8 mouse cellular contexts compared by ENCODE assay signal in the genomic region with DNA sequence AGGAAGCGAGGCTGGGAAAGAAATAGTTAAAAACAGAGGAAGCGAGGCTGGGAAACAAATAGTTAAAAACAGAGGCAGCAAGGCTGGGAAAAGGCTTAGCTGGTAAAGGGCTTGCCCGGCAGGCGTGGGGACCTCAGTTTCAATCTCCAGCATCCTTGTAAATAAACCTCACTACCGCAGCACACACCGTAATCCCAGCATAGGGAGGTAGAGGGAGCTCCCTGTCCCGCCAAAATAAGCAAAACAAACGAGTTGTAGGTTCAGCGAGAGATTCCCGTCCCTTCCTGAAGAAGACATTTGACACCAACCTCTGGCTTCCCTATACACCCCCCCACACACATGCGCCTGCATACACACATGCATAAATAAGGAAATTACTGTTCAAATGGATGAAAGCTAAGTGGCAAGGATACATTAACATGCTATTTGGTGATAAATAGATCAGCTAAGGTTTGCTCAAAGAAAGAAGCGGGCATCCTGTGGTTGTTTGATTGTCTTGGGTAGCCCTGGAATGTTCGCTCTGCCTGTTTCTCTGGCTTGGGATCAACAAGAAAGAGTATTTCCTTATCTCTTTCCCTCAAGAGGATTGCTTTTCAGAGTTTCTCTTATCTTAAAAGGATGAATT. TPM values are rescaled to one million over a fixed set of nuclear protein-coding genes. Genes with fewer than 3 reads are reported as not detected.
A peak's percentile ranks its signal among the peaks of the same experiment; 100 is the strongest.
DNase-seq lines count a peak whose midpoint lies in the region; ATAC-seq and TF ChIP-seq lines count a peak whose summit lies in the region.

No protein-coding gene starts in this region.

- DNase-seq in liver, adult 2 months (ENCODE audit: extremely low read depth, low read depth, low spot score) = peak; percentile 13
- DNase-seq in liver = no peak
- DNase-seq in embryonic facial prominence, embryonic 10.5 days (ENCODE audit: low spot score) = peak; percentile 67
- DNase-seq in stomach, postnatal 0 days (ENCODE audit: low spot score) = peak; percentile 30
- no peak for DNase-seq in layer of hippocampus, adult 9-11 months
- no peak for DNase-seq in T-cell, adult 2 months (ENCODE audit: low spot score)

- H3K9me3 ChIP-seq in embryonic facial prominence, embryonic 10.5 days = no peaks in the 10 kb centered on the region
- H3K9me3 ChIP-seq in hindbrain, embryonic 13.5 days = no peaks in the 10 kb centered on the region
- no peaks in the 10 kb centered on the region for H3K9me3 ChIP-seq in lung, embryonic 15.5 days
- no peaks in the 10 kb centered on the region for H3K9me3 ChIP-seq in stomach, postnatal 0 days (ENCODE audit: control insufficient read depth, low read length)

- peak; percentile 59; the same call in 1 of the 2 replicates for ATAC-seq in hindbrain, embryonic 13.5 days (ENCODE audit: low FRiP score)
- no peak for ATAC-seq in lung, embryonic 15.5 days (ENCODE audit: borderline replicate concordance, extremely low read depth, low FRiP score, low TSS enrichment)
- no peak for ATAC-seq in stomach, postnatal 0 days (ENCODE audit: low FRiP score, low TSS enrichment)

- no peak overlapping the region for H3K4me3 ChIP-seq in liver, adult 2 months (ENCODE audit: insufficient read depth, low read depth, low read length)
- peak overlapping the region; percentile 51 for H3K4me3 ChIP-seq in embryonic facial prominence, embryonic 10.5 days
- H3K4me3 ChIP-seq in hindbrain, embryonic 13.5 days = peak overlapping the region; percentile 34
- H3K4me3 ChIP-seq in lung, embryonic 15.5 days = peak overlapping the region; percentile 32
- no peak overlapping the region for H3K4me3 ChIP-seq in stomach, postnatal 0 days (ENCODE audit: low read depth, low read length)

- H3K27ac ChIP-seq in liver, adult 2 months (replicated peaks; ENCODE audit: insufficient read depth, low read depth, low read length) = no peak overlapping the region
- peak overlapping the region; percentile 68 for H3K27ac ChIP-seq in embryonic facial prominence, embryonic 10.5 days (replicated peaks)
- H3K27ac ChIP-seq in hindbrain, embryonic 13.5 days = 0 out of 2 replicates have a peak overlapping the region, but pooled peaks have one; percentile 18
- no peak overlapping the region for H3K27ac ChIP-seq in lung, embryonic 15.5 days
- no peak overlapping the region for H3K27ac ChIP-seq in stomach, postnatal 0 days (replicated peaks)

- H3K9ac ChIP-seq in liver, adult 2 months (ENCODE audit: low read depth, low read length) = no peak overlapping the region
- peak overlapping the region; percentile 60 for H3K9ac ChIP-seq in hindbrain, embryonic 13.5 days
- no peak overlapping the region for H3K9ac ChIP-seq in lung, embryonic 15.5 days
- H3K9ac ChIP-seq in stomach, postnatal 0 days (ENCODE audit: low read length) = no peak overlapping the region

- H3K79me2 ChIP-seq in liver, adult 2 months (ENCODE audit: control insufficient read depth, insufficient read depth, low read length) = no peaks in the 10 kb centered on the region

- TF ChIP-seq CTCF in liver, adult 2 months (IDR thresholded peaks at IDR 0.05; ENCODE audit: low read depth, low read length) = 0 out of 2 replicates have a peak, but pooled peaks have one; percentile 15
- TF ChIP-seq CTCF in stomach, postnatal 0 days (IDR thresholded peaks at IDR 0.05; ENCODE audit: low read depth) = peak; percentile 61

- H3K4me2 ChIP-seq in hindbrain, embryonic 13.5 days = peak overlapping the region; percentile 56
- peak overlapping the region; percentile 60 for H3K4me2 ChIP-seq in lung, embryonic 15.5 days
- H3K4me2 ChIP-seq in stomach, postnatal 0 days (replicated peaks; ENCODE audit: low read depth) = peak overlapping the region; percentile 44

- H3K36me3 ChIP-seq in liver, adult 2 months (ENCODE audit: control insufficient read depth, insufficient read depth, low read length) = no peaks in the 10 kb centered on the region
- H3K36me3 ChIP-seq in embryonic facial prominence, embryonic 10.5 days (replicated peaks) = no peaks in the 10 kb centered on the region
- H3K36me3 ChIP-seq in hindbrain, embryonic 13.5 days = no peaks in the 10 kb centered on the region
- H3K36me3 ChIP-seq in lung, embryonic 15.5 days = no peaks in the 10 kb centered on the region
- no peaks in the 10 kb centered on the region for H3K36me3 ChIP-seq in stomach, postnatal 0 days (ENCODE audit: control insufficient read depth, insufficient read depth, low read length)

- TF ChIP-seq EP300 in stomach, postnatal 0 days (optimal IDR thresholded peaks at IDR 0.05) = no peak

- no peak for TF ChIP-seq POLR2A in liver, adult 2 months (IDR thresholded peaks at IDR 0.05; ENCODE audit: extremely low read depth, insufficient read depth, low read length)

- H3K4me1 ChIP-seq in liver, adult 2 months (ENCODE audit: control insufficient read depth, insufficient read depth, low read length) = no peaks in the 10 kb centered on the region
- peaks cover 21% of the 10 kb centered on the region for H3K4me1 ChIP-seq in embryonic facial prominence, embryonic 10.5 days
- H3K4me1 ChIP-seq in hindbrain, embryonic 13.5 days (replicated peaks) = peaks cover 18% of the 10 kb centered on the region
- peaks cover 26% of the 10 kb centered on the region for H3K4me1 ChIP-seq in lung, embryonic 15.5 days
- no peaks in the 10 kb centered on the region; the same call in 1 of the 2 replicates for H3K4me1 ChIP-seq in stomach, postnatal 0 days (replicated peaks; ENCODE audit: control insufficient read depth, insufficient read depth)

- no peaks in the 10 kb centered on the region; the same call in 1 of the 2 replicates for H3K27me3 ChIP-seq in liver, adult 2 months (ENCODE audit: control insufficient read depth, insufficient read depth, low read length)
- no peaks in the 10 kb centered on the region for H3K27me3 ChIP-seq in embryonic facial prominence, embryonic 10.5 days (replicated peaks; ENCODE audit: low read depth, poor library complexity, severe bottlenecking)
- no peaks in the 10 kb centered on the region for H3K27me3 ChIP-seq in hindbrain, embryonic 13.5 days
- H3K27me3 ChIP-seq in lung, embryonic 15.5 days = no peaks in the 10 kb centered on the region
- no peaks in the 10 kb centered on the region for H3K27me3 ChIP-seq in stomach, postnatal 0 days (ENCODE audit: control insufficient read depth, insufficient read depth, low read length)

- 7% methylated on average over 13 of the region's 13 CpGs for WGBS in liver, adult 2 months
- 14% methylated on average over 13 of the region's 13 CpGs for WGBS in embryonic facial prominence, embryonic 10.5 days
- WGBS in hindbrain, embryonic 13.5 days = 18% methylated on average over 13 of the region's 13 CpGs
- 2% methylated on average over 13 of the region's 13 CpGs for WGBS in lung, embryonic 15.5 days
- WGBS in stomach, postnatal 0 days = 9% methylated on average over 13 of the region's 13 CpGs

RNA-seq across cellular contexts. Expression of a gene that starts 14.2 kb away (rescaled TPM):
- total RNA-seq in liver, adult 2 months (2014; rRNA removed) = 0.37 TPM in 1 of 2 replicates, not detected in the other
- 0.06 and 0.09 TPM in 2 replicates for polyA plus RNA-seq in liver, adult 2 months (2012; rRNA removed)
- not detected in 2 replicates for polyA plus RNA-seq in embryonic facial prominence, embryonic 10.5 days (2016; fragmentation: Nextera tagmentation; extraction: Ambion mirVana)
- not detected in 2 replicates for polyA plus RNA-seq in hindbrain, embryonic 13.5 days (2015; fragmentation: Nextera tagmentation; extraction: Ambion mirVana)
- polyA plus RNA-seq in lung, embryonic 15.5 days (2015; fragmentation: Nextera tagmentation; extraction: Ambion mirVana) = not detected in 2 replicates
- 0.40 and 0.42 TPM in 2 replicates for polyA plus RNA-seq in stomach, postnatal 0 days (2015; fragmentation: Nextera tagmentation; extraction: Ambion mirVana)

RNA-seq across cellular contexts. Expression of a gene that starts 25.2 kb away (rescaled TPM):
- total RNA-seq in liver, adult 2 months (2014; rRNA removed) = 93.6 and 117 TPM in 2 replicates
- polyA plus RNA-seq in liver, adult 2 months (2012; rRNA removed) = 17.4 and 19.8 TPM in 2 replicates
- polyA plus RNA-seq in embryonic facial prominence, embryonic 10.5 days (2016; fragmentation: Nextera tagmentation; extraction: Ambion mirVana) = 145 and 147 TPM in 2 replicates
- 128 and 130 TPM in 2 replicates for polyA plus RNA-seq in hindbrain, embryonic 13.5 days (2015; fragmentation: Nextera tagmentation; extraction: Ambion mirVana)
- polyA plus RNA-seq in lung, embryonic 15.5 days (2015; fragmentation: Nextera tagmentation; extraction: Ambion mirVana) = 115 and 119 TPM in 2 replicates
- polyA plus RNA-seq in stomach, postnatal 0 days (2015; fragmentation: Nextera tagmentation; extraction: Ambion mirVana) = 108 and 112 TPM in 2 replicates

Comparison
In these comparisons a context has a peak if more than half of its experiments do, and no peak if none do; other contexts are left out.
1. DNase-seq: peak in liver, adult 2 months (single experiment), embryonic facial prominence, embryonic 10.5 days (single experiment) and stomach, postnatal 0 days (single experiment); none in liver (single experiment), layer of hippocampus, adult 9-11 months (single experiment) and T-cell, adult 2 months (single experiment).
2. H3K27ac ChIP-seq: peak in embryonic facial prominence, embryonic 10.5 days (single experiment) and hindbrain, embryonic 13.5 days (single experiment); none in liver, adult 2 months (single experiment), lung, embryonic 15.5 days (single experiment) and stomach, postnatal 0 days (single experiment).
3. H3K4me3 ChIP-seq: peak in embryonic facial prominence, embryonic 10.5 days (single experiment), hindbrain, embryonic 13.5 days (single experiment) and lung, embryonic 15.5 days (single experiment); none in liver, adult 2 months (single experiment) and stomach, postnatal 0 days (single experiment).
4. Peak in every context shown above with its lines, with median percentiles within 50 percentile points of each other: H3K4me2 ChIP-seq.